Mouse (Mus musculus) liver, embryonic 14.5 days (tissue): ENCODE data around the gene Cbx7. TPM values are rescaled to one million over a fixed set of nuclear protein-coding genes. Genes with fewer than 3 reads are reported as not detected.

Experiments
- ATAC-seq: fragments of 200-750 bp; cut with Nextera tagmentation; 2 replicates; pipeline ENCODE4 v1.8.0; 2017; ENCODE audit warnings: moderate number of reproducible peaks, mild to moderate bottlenecking, moderate library complexity; ENCODE audit not compliant: insufficient read depth
- DNase-seq, 3 experiments: peaks; one replicate each; pipeline ENCODE4 v3.0.0-alpha.2; 2012 to 2013; ENCODE audit warnings: low read depth in 3 of 3, low spot score in 3 of 3
- H3K27ac ChIP-seq: fragments of 300-500 bp; sonication (generic); 2 replicates; pipeline ENCODE4 v1.5.1; 2014; ENCODE audit warnings: moderate library complexity, mild to moderate bottlenecking, control low read depth, inconsistent platforms
- H3K27me3 ChIP-seq: fragments of 300-500 bp; sonication (generic); 2 replicates; pipeline ENCODE4 v1.6.1; 2014; ENCODE audit warnings: mild to moderate bottlenecking, low read length, moderate library complexity; ENCODE audit not compliant: control insufficient read depth, insufficient read depth
- H3K36me3 ChIP-seq: fragments of 300-500 bp; sonication (generic); replicated peaks from 2 replicates; pipeline ENCODE4 v1.6.1; 2014; ENCODE audit warnings: low read depth; ENCODE audit not compliant: control insufficient read depth, insufficient read depth
- H3K4me1 ChIP-seq, 2 experiments: fragments of 200-500 bp in 1 of 2; fragments of 300-500 bp in 1 of 2; sonication (generic) in 1 of 2; replicated peaks; 2 replicates each; pipeline ENCODE4 v1.6.1; 2012 to 2014; ENCODE audit warnings: antibody characterized with exemption in 1 of 2, inconsistent platforms in 1 of 2, low read length in 1 of 2; ENCODE audit not compliant: control insufficient read depth in 2 of 2, insufficient read depth in 2 of 2
- H3K4me2 ChIP-seq: fragments of 300-500 bp; sonication (generic); 2 replicates; pipeline ENCODE4 v1.6.1; 2014; ENCODE audit warnings: low read depth, mild to moderate bottlenecking, control low read depth, moderate library complexity
- H3K4me3 ChIP-seq, 2 experiments: fragments of 200-500 bp in 1 of 2; fragments of 300-500 bp in 1 of 2; sonication (generic) in 1 of 2; 2 replicates each; pipeline ENCODE4 v1.5.1; 2012 to 2014; ENCODE audit warnings: low read depth in 2 of 2, low read length in 2 of 2, mild to moderate bottlenecking in 2 of 2, control low read depth in 1 of 2, inconsistent platforms in 1 of 2, moderate library complexity in 1 of 2; ENCODE audit not compliant: insufficient read depth in 1 of 2
- H3K9ac ChIP-seq: fragments of 300-500 bp; sonication (generic); replicated peaks from 2 replicates; pipeline ENCODE4 v1.6.1; 2014; ENCODE audit warnings: mild to moderate bottlenecking, control low read depth, moderate library complexity
- H3K9me3 ChIP-seq: fragments of 300-500 bp; sonication (generic); 2 replicates; pipeline ENCODE4 v1.6.1; 2016; ENCODE audit warnings: low read length, mixed read lengths; ENCODE audit not compliant: control insufficient read depth
- CTCF ChIP-seq: IDR thresholded peaks from 2 replicates; pipeline ENCODE4 v1.5.1; 2016; ENCODE audit warnings: antibody characterized with exemption, low read depth, control low read depth
- EP300 ChIP-seq: IDR thresholded peaks from 2 replicates; pipeline ENCODE4 v1.6.1; 2016; ENCODE audit warnings: antibody characterized with exemption, low read depth
- WGBS: fragments of 180-500 bp; shearing (Covaris S2); extraction: QIAGEN DNeasy Blood & Tissue Kit; methylation state at CpG from one replicate; pipeline ENCODE4 v1.1.7; 2014; ENCODE audit not compliant: insufficient replicate concordance; 5-methylcytosine and 5-hydroxymethylcytosine counted together
- microRNA-seq: library from miRNA; unstranded; fragments of <30 nt; microRNA quantifications from one replicate; pipeline ENCODE4, GENCODE M21; 2016
- polyA plus RNA-seq, 2 experiments: library from polyadenylated mRNA; depleted of rRNA in 1 of 2; stranded (reverse) in 1 of 2; unstranded in 1 of 2; fragments of >200 nt; fragmentation: Nextera tagmentation in 1 of 2; extraction: Ambion mirVana in 1 of 2; gene quantifications; 2 replicates each; pipeline versions ENCODE4 v1.2.1 to v1.2.3; 2012 to 2014

The Cbx7 gene
- polyA plus RNA-seq, 2 experiments = 0.62 to 2.5 TPM

GRCm38 (mm10) chr15:79867260-79868002 lies 103.5 kb downstream of the Cbx7 start:
- H3K9ac ChIP-seq = no peak overlapping the region
- no peaks in the 10 kb centered on the region for H3K27me3 ChIP-seq
- no peaks in the 10 kb centered on the region for H3K9me3 ChIP-seq
- no peak overlapping the region for H3K4me2 ChIP-seq
- no peak overlapping the region for H3K27ac ChIP-seq
- H3K36me3 ChIP-seq = no peaks in the 10 kb centered on the region
- TF ChIP-seq EP300 (no peak), CTCF (no peak)
- no peak overlapping the region for H3K4me3 ChIP-seq
- 45% methylated on average over 3 of the region's 3 CpGs for WGBS
- ATAC-seq (no peak), DNase-seq (no peak)
- H3K4me1 ChIP-seq = no peaks in the 10 kb centered on the region

Small RNA genes lying within 50 kb of the gene (microRNA-seq; reads per million reads assigned to microRNA genes)
- 2.5 reads per million for gene Mir7213

Other genes starting within 250 kb of the Cbx7 start
- 6.2 and 7.0 TPM in 2 replicates for gene Sun2, start 228.6 kb downstream of the Cbx7 start, polyA plus RNA-seq (2012; rRNA removed)
- gene Sun2, start 228.6 kb downstream of the Cbx7 start, polyA plus RNA-seq (2014; fragmentation: Nextera tagmentation; extraction: Ambion mirVana) = 1.6 TPM in 2 replicates
- 5.5 TPM in 2 replicates for gene Dnal4, start 193.3 kb downstream of the Cbx7 start, polyA plus RNA-seq (2012; rRNA removed)
- gene Dnal4, start 193.3 kb downstream of the Cbx7 start, polyA plus RNA-seq (2014; fragmentation: Nextera tagmentation; extraction: Ambion mirVana) = 6.3 and 6.8 TPM in 2 replicates
- gene Nptxr, start 166.4 kb downstream of the Cbx7 start, polyA plus RNA-seq (2012; rRNA removed) = 0.09 and 0.13 TPM in 2 replicates
- gene Nptxr, start 166.4 kb downstream of the Cbx7 start, polyA plus RNA-seq (2014; fragmentation: Nextera tagmentation; extraction: Ambion mirVana) = 0.11 TPM in 1 of 2 replicates, not detected in the other
- not detected in 2 replicates for gene Npcd, start 136.9 kb downstream of the Cbx7 start, polyA plus RNA-seq (2012; rRNA removed)
- 0.08 TPM in 1 of 2 replicates, not detected in the other for gene Npcd, start 136.9 kb downstream of the Cbx7 start, polyA plus RNA-seq (2014; fragmentation: Nextera tagmentation; extraction: Ambion mirVana)
- 7.2 and 7.7 TPM in 2 replicates for gene Cbx6, start 136.4 kb downstream of the Cbx7 start, polyA plus RNA-seq (2012; rRNA removed)
- gene Cbx6, start 136.4 kb downstream of the Cbx7 start, polyA plus RNA-seq (2014; fragmentation: Nextera tagmentation; extraction: Ambion mirVana) = 2.9 and 3.7 TPM in 2 replicates
- 23.5 and 29.8 TPM in 2 replicates for gene Apobec3, start 79.5 kb downstream of the Cbx7 start, polyA plus RNA-seq (2012; rRNA removed)
- 34.3 and 35.9 TPM in 2 replicates for gene Apobec3, start 79.5 kb downstream of the Cbx7 start, polyA plus RNA-seq (2014; fragmentation: Nextera tagmentation; extraction: Ambion mirVana)
- gene Pdgfb, start 43.9 kb upstream of the Cbx7 start, polyA plus RNA-seq (2012; rRNA removed) = 1.5 and 1.7 TPM in 2 replicates
- 0.71 and 0.92 TPM in 2 replicates for gene Pdgfb, start 43.9 kb upstream of the Cbx7 start, polyA plus RNA-seq (2014; fragmentation: Nextera tagmentation; extraction: Ambion mirVana)
- gene Syngr1, start 120.2 kb upstream of the Cbx7 start, polyA plus RNA-seq (2012; rRNA removed) = 10.4 and 12.0 TPM in 2 replicates
- 14.4 and 17.3 TPM in 2 replicates for gene Syngr1, start 120.2 kb upstream of the Cbx7 start, polyA plus RNA-seq (2014; fragmentation: Nextera tagmentation; extraction: Ambion mirVana)
- gene Rpl3, start 120.7 kb upstream of the Cbx7 start, polyA plus RNA-seq (2012; rRNA removed) = 530 and 765 TPM in 2 replicates
- gene Rpl3, start 120.7 kb upstream of the Cbx7 start, polyA plus RNA-seq (2014; fragmentation: Nextera tagmentation; extraction: Ambion mirVana) = 774 and 804 TPM in 2 replicates
- 11.2 and 11.9 TPM in 2 replicates for gene Tab1, start 162.0 kb upstream of the Cbx7 start, polyA plus RNA-seq (2012; rRNA removed)
- gene Tab1, start 162.0 kb upstream of the Cbx7 start, polyA plus RNA-seq (2014; fragmentation: Nextera tagmentation; extraction: Ambion mirVana) = 9.4 and 10.8 TPM in 2 replicates
- 0.95 and 1.0 TPM in 2 replicates for gene Mgat3, start 202.6 kb upstream of the Cbx7 start, polyA plus RNA-seq (2012; rRNA removed)
- gene Mgat3, start 202.6 kb upstream of the Cbx7 start, polyA plus RNA-seq (2014; fragmentation: Nextera tagmentation; extraction: Ambion mirVana) = 0.33 and 0.45 TPM in 2 replicates